ENCODE assay signal across 14 mouse cellular contexts in genomic region chr6:113801233-113801632, GRCm38 (mm10).
DNase-seq lines count a peak whose midpoint lies in the region; ATAC-seq and TF ChIP-seq lines count a peak whose summit lies in the region.
"Had no signal": no experiment of that assay in that cellular context is flagged by ENCODE, and none has a peak within 500 bp of the region (broad histone marks: within the 10 kb centered on the region; RNA-seq: fewer than 3 reads in every experiment).

No protein-coding gene starts in this region.

- no peak overlapping the region for H3K4me3 ChIP-seq in hindbrain, embryonic 10.5 days
- no peak overlapping the region for H3K4me3 ChIP-seq in hindbrain, embryonic 14.5 days (replicated peaks; ENCODE audit: low read length)
- no peak overlapping the region for H3K4me3 ChIP-seq in thymus, adult 2 months (ENCODE audit: control insufficient read depth, insufficient read depth, low read length)
- H3K4me3 ChIP-seq: limb, embryonic 12.5 days; midbrain, embryonic 15.5 days had no signal

- H3K36me3 ChIP-seq in hindbrain, embryonic 10.5 days: peaks cover 17% of the 10 kb centered on the region; the same call in 1 of the 2 replicates
- H3K36me3 ChIP-seq in hindbrain, embryonic 14.5 days (replicated peaks; ENCODE audit: control insufficient read depth, insufficient read depth): peaks cover 49% of the 10 kb centered on the region
- H3K36me3 ChIP-seq in thymus, adult 2 months (ENCODE audit: control insufficient read depth, insufficient read depth, low read length): no peaks in the 10 kb centered on the region
- H3K36me3 ChIP-seq: limb, embryonic 12.5 days had no signal

- H3K27ac ChIP-seq in hindbrain, embryonic 10.5 days: 0 out of 2 replicates have a peak overlapping the region, but pooled peaks have one; percentile 35
- no peak overlapping the region for H3K27ac ChIP-seq in hindbrain, embryonic 14.5 days
- no peak overlapping the region for H3K27ac ChIP-seq in thymus, adult 2 months (ENCODE audit: control insufficient read depth, insufficient read depth, low read length)
- H3K27ac ChIP-seq: limb, embryonic 12.5 days; midbrain, embryonic 15.5 days had no signal

- no peak for ATAC-seq in hindbrain, embryonic 14.5 days (ENCODE audit: low FRiP score)
- ATAC-seq in granulocyte monocyte progenitor cell, adult 5-6 weeks (replicated peaks; ENCODE audit: poor library complexity, severe bottlenecking): 0 out of 2 replicates have a peak, but pooled peaks have one; percentile 36
- ATAC-seq: inflammation-experienced regulatory T-cells, adult 6 months; midbrain, embryonic 15.5 days had no signal

- intact Hi-C loops in left cerebral cortex, postnatal 10 days (cut with DNase I): no loop called here

- TF ChIP-seq POLR2A in thymus, adult 2 months (IDR thresholded peaks at IDR 0.05; ENCODE audit: control insufficient read depth, extremely low read depth, insufficient read depth, low read length, poor library complexity): no peak

- DNase-seq in hindbrain, embryonic 10.5 days (ENCODE audit: low spot score): no peak
- DNase-seq in hindbrain, embryonic 14.5 days (ENCODE audit: low spot score): no peak
- DNase-seq in left cerebral cortex, postnatal 10 days (ENCODE audit: extremely low spot score in 1 of 2, low spot score in 2 of 2): peak; percentile 54 to 57
- peak; percentile 70 to 86 for DNase-seq in right cerebral cortex, postnatal 36 days (ENCODE audit: low spot score in 2 of 2)
- no peak for DNase-seq in thymus, postnatal 10 days (ENCODE audit: low spot score in 2 of 2)
- no peak for DNase-seq in thymus, adult 2 months
- no peak for DNase-seq in ovary, adult 18-20 months (ENCODE audit: low spot score)
- DNase-seq: cerebellum, adult 9-11 months; lung, postnatal 4 days; thymus, adult 18-20 months had no signal

- H3K9ac ChIP-seq in hindbrain, embryonic 14.5 days: no peak overlapping the region
- H3K9ac ChIP-seq: limb, embryonic 12.5 days; midbrain, embryonic 15.5 days had no signal

- H3K4me1 ChIP-seq in hindbrain, embryonic 10.5 days (replicated peaks): peaks cover 8% of the 10 kb centered on the region; the same call in 1 of the 2 replicates
- peaks cover 5% of the 10 kb centered on the region; the same call in 1 of the 2 replicates for H3K4me1 ChIP-seq in hindbrain, embryonic 14.5 days (replicated peaks; ENCODE audit: control insufficient read depth, insufficient read depth, low read length)
- no peaks in the 10 kb centered on the region for H3K4me1 ChIP-seq in thymus, adult 2 months (replicated peaks; ENCODE audit: control insufficient read depth, insufficient read depth, low read length)

- TF ChIP-seq CTCF in thymus, adult 2 months (IDR thresholded peaks at IDR 0.05; ENCODE audit: borderline replicate concordance, control insufficient read depth, extremely low read depth, insufficient read depth, low read length, poor library complexity): no peak

- H3K4me2 ChIP-seq in hindbrain, embryonic 14.5 days (replicated peaks): no peak overlapping the region
- H3K4me2 ChIP-seq: limb, embryonic 12.5 days; midbrain, embryonic 15.5 days had no signal

- H3K27me3 ChIP-seq in hindbrain, embryonic 10.5 days (ENCODE audit: insufficient read depth, poor library complexity, severe bottlenecking): peaks cover 5% of the 10 kb centered on the region; the same call in 1 of the 2 replicates
- no peaks in the 10 kb centered on the region for H3K27me3 ChIP-seq in hindbrain, embryonic 14.5 days (ENCODE audit: control insufficient read depth, insufficient read depth, low read length)
- H3K27me3 ChIP-seq in thymus, adult 2 months (ENCODE audit: control insufficient read depth, insufficient read depth, low read length): no peaks in the 10 kb centered on the region
- H3K27me3 ChIP-seq: midbrain, embryonic 15.5 days had no signal

- peaks cover 16% of the 10 kb centered on the region for H3K9me3 ChIP-seq in hindbrain, embryonic 10.5 days
- peaks cover 18% of the 10 kb centered on the region for H3K9me3 ChIP-seq in hindbrain, embryonic 14.5 days (ENCODE audit: control insufficient read depth, low read length)

Comparison
In these comparisons a context has a peak if more than half of its experiments do, and no peak if none do; other contexts are left out.
1. DNase-seq: peak in left cerebral cortex, postnatal 10 days (2 of 2) and right cerebral cortex, postnatal 36 days (2 of 2); none in hindbrain, embryonic 10.5 days (single experiment), hindbrain, embryonic 14.5 days (single experiment), thymus, postnatal 10 days (0 of 2), thymus, adult 2 months (single experiment) and ovary, adult 18-20 months (single experiment).